Mouse (Mus musculus) kidney, postnatal 36 days (tissue): ENCODE measurements around the gene Camk2b.
"Not testable (repeated sequence)": the region's sequence is repeated elsewhere in the genome, so short reads cannot be mapped to it uniquely, and the experiment has no call there.

Experiments used
- DNase-seq, 2 experiments: peaks; one replicate each; pipeline ENCODE4 v3.0.0; 2021 to 2022; ENCODE audit warnings: mixed read lengths in 2 of 2

The Camk2b gene

DNA sequence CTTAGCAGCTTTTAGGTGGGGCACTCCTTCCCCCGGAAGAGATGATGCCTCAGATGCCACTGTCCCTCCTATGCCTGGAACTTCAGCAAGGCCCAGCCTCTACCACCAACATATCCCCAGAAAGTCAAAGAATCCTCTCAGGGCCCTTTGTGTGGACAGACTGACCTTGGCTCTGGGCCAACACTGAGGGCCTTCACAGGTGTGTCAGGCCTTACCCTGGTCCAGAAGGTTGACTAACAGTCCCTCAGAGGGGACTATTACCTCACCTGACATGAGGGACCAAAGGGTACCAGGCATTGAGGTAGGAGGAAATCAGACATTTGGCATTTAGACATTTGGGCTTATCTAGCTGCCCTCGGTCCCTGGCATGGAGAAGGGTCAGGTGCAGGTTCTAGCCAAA is 86.1 kb downstream of the Camk2b start:
- no peak for DNase-seq

DNA sequence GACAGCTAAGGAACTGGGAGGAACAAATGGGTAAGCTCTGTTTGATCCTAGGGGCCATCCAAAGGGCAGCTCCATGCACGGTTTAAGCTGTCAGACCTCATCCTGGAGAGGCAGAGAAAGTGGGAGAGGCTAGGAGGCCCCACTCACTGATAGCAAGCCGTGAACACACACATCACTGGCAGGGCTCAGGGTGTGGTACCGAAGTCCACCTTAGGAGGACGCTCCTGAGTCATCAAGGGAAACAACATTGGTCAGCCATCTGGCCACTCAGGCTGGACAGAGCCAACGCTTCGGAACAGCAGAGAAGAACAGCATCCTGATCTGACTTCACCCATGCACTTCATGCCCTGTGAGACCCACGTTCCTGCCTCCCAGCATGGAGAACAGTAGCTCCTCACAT is 87.1 kb downstream of the Camk2b start:
- DNase-seq, result no peak

DNA sequence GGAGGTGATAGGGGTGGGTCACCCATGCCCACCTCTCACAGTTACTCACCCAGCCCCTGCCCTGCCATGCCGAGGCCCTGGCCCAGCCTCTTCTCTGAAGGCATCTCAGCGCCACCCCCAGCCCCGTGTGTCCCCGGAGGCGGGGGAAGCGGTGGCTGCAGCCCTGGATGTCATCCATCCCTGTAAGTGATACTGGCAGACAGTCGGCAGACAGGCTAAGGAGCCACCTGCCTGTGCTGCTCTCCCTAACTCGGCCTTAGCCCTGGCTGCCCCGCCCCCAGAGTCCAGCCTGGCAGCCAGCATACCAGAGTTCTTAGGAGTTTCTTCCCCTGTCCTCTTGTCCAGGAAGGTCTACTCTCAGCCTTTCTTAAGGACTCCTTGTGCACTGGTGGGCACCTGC is 90.1 kb downstream of the Camk2b start:
- DNase-seq, result peak; percentile 9 to 36

DNA sequence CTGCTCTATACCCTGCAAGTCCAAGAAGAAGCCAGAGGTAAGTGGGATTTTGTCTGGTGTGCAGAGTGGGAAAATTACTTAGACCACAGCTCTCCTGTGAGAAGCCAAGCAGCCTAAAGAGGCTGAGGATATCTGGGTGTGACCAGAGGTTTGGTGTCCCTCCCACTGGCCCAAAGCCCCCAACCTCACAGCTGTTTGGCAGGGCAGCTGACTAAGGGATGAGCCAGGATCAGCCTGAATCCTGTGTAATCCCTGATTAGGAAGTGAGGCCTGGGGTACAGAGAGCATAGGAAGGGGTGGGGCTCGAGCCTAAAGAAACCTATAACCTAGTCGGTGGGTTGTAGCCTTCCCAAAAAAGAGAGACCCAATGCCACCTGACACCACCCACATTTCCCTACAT is 91.1 kb downstream of the Camk2b start:
- DNase-seq, result no peak

DNA sequence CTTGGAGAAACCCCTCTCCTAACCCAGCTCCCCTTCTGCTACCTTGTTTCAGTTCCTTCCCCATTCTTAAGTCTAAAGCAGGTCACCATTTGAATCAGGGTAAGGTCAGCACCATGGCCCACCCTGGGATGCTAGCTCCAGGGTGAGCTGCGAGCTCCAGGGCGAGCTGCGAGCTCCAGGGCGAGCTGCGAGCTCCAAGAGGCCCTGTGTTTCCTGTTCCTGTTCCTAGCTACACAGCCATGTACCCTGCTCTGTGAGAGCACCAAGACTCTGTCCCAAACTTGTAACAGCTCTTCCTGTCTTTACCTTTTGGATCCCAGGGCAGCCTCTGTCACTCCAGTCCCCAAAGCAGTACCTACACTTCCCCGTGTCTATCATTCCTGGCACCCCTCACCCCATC is 92.1 kb downstream of the Camk2b start:
- no peak for DNase-seq

DNA sequence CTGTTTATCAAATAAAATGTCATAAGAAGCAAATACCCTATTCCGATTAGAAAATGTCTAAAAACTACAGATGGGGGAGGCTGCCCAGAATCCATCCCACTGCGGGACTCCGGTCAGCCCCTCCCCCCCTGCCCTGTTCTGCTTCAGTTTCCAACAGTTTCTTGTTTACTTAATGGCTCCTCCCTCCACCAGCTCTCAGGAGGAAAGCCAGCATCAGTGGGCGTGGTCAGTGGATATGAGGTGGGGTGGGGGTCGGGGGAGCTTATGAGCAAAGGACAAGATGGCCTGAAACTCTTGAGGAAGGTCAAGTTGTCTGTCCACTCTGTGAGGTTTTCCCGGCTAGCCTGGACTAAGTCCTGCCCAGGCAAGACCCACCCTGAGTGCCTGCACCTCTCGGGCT is 93.0 kb downstream of the Camk2b start:
- no peak for DNase-seq

DNA sequence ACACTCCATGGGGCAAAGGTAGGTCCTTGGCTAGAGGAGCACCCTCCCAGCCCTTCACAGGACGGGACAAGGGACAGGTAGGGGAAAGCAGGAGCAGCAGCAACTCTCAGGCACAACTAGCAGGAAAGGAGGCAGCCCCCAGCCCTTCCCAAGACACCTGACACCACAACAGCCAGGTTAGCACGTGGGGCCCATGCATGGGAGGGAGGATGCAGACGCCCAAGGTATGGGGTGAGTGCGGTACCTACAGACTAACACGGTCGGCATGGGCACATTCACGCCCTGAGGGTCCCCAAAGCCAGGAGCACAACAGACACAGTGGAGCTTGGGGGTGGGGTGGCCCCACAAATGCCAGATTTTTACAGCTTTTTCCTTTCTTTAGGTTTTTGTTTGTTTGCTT is 95.0 kb downstream of the Camk2b start:
- DNase-seq, result no peak

DNA sequence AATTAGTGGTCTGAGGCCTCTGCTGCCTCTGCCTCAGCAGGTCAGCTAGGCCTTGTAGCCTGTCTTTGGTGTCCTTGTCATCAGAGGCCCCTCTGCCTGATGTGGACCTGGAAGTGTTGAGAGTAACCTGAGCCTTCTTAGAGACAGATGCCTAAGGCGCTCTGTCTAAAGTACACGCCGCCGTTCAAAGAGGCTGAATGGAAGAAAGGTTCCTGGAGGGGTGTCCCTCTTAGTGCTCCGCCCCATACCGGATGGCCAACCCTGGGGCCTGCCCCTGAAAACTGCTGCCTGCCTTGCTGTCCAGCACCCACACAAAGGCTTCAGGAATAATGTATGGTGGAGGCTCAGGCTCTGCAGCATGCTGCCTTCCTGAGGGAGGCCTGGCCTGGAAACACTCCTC is 97.9 kb downstream of the Camk2b start:
- DNase-seq, result no peak

DNA sequence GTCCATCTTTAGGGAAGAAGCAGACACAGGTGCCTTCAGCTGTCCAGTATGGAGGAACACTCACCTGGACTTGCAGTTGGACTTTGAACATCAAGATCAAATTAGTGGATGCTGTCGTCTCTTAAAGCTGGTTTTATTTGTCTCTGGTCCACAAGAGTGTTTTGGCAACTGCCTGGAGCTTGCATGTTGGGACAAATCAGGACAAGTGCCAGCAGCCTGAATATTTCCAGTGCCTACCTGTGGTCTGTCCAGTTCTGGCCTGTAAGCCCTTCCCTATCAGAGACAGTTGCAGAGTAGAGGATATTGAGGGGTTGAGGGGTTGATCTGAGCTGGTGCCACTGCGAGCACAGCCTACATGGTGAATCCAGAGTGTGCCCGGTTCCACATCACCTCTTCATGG is 99.4 kb downstream of the Camk2b start:
- no peak for DNase-seq

DNA sequence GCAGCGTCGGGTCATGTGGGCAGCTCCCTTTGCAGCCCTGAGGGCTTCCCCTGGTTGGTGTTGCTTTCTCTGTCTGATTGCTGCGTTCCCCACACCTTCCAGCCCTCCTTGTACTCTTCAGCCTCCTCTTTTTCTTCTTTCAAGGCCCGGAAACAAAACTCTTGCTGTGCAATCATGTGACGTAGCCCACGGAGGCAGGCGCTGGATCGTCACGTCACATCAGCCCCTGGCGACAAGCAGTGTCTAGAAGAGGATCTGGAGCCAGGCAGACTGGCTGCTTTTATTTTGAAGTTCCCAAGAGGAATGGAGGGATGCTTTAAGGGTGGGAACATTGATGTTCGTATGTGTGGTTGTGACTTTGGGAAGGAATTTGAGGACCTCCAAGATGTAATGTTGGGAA is 100.3 kb downstream of the Camk2b start:
- no peak for DNase-seq

DNA sequence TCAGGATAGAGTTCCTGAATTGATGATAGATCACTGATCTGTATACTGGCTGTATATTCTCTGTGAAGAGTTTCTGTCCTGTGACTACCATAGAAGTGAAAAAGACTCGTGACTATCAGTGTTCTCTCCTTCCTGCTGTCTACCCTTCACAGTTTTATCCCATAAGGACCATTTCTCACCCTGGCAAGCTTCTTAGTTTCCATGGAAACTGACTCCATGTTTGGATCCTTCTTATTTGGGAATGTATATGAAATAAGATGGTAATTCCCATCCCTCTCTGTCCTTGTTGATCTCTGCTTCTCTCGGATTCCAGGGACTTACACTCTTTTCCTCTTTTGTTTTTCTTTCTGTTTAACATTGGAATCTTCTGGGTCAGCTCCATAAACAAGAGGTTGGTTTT is 106.1 kb downstream of the Camk2b start:
- no peak for DNase-seq

DNA sequence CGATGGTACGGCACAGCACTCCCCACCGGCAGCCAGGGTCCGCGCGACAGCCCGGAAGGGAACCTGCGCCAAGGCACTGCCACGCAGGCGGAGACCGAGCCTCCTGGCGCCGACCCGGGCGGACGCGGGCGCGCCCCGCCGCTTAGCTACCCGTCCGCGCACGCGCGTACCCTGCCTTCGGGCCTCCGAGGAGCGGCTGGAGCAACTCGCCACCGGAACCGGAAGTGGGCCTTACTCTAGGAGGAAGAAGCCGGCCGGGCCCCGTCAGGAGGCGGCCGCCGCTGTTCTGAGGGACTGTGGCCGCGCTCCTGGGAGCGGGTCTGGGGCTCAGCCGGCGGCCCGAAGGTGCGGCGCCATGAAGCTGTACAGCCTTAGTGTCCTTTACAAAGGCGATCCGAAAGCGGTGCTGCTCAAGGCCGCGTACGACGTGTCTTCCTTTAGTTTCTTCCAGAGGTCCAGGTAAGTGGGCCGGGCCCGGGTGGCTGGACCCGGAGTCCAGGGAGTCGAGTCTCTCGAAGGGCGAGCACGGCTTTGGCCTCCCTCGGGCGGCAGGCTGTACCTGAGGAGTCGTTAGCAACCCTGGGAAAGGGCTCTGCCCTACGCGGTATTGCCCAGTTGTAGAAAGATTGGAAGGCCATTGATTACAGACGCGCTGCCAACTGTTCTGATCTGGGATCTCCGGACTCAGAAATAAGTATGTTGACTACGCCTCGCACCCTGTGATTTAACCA is 110.5 kb downstream of the Camk2b start, which contains the start of gene Ykt6:
Ykt6 (plus strand) TSS at position 148 of the 731 bp plus-strand sequence.
- DNase-seq, result peak; percentile 98 to 99

DNA sequence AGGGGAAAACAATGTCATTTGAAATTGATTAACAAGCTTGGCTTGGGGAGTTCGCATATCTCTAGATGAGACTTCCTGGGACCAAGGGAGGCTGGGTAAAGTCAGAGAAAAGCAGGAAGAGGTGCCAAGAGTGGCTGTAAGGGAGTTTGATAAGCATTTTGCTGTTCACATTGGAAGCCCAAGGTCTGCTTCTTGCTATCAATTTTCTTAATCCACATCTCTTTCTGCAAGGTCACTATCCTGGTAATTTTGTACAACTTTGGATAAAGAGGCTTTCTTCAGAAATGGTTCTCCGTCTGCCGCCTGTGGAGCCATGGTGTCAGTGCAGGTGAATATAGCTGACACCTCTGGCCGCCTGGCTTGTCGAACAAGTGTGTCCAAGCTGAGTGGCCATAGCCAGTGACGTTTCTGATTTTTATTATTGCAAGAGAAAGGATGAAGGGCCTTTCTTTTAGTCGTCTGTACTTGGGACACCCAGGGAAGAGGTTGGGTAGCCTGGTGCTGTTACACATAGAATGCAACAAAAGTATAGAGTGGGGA is 111.1 kb downstream of the Camk2b start:
- DNase-seq, result peak; percentile 49 to 69

DNA sequence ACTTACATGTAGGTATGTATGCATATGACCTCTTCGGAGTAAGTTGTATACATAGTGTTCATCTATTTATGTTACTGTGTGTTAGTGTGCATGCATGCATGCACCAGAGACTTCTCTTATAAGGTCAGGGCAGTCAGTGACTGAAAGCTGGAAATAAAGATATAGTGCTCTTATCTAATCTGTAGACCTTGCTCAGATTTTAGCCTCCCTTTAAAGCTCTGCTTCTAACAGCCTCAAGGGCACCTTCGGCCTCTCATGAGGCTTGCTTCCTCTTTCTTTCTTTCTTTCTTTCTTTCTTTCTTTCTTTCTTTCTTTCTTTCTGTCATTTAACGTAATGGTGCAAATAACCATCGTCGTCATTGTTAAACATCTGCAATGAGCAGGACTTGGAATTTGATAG is 111.7 kb downstream of the Camk2b start:
- DNase-seq, result no peak

DNA sequence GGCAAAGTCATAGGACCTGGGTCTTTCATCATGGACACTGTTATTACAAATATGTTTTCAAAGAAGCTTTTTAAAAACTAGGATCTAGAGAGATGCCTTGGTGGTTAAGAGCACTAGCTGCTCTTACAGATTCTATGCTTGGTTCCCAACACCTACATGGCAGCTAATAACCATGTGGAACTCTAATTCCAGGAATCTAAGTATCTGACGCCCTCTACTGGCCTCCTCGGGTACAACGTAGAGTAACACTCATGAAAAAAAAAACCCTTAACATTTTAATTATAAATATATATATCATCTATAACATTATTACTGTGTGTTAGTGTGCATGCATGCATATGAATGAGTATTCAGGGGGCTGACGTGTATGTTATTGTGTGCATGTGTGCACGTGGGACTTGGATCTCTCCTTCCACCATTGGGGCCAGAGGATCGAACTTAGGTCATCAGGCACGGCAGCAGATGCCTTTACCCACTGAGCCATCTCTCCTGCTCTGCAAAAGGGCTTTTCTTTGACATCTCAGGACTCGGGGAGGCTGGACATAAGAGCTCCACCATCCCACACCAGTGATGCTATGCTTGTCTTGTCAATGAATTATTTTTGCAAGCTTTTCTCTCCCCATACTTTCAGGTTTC is 112.9 kb downstream of the Camk2b start:
- peak; percentile 18 to 62 for DNase-seq

DNA sequence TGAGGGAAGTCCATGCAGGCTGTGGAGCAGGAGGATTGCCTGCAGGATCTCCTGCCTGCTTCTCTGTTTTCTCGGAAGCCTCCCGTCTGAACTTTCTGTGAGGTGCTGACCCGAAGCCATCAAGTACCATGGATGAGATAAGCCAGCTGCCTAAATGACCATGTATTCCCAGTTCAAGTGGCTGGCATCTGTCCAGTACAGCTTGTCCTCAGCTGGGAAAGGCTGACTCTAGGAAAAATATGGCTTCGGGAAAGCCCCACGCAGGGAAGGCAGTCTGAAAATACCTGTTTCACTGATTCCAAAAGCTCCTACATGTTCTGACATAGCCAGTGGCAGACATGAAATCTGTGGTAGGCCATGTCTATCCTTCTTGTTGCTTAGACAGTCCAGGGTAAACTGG is 113.7 kb downstream of the Camk2b start:
- peak; percentile 71 to 72 for DNase-seq

DNA sequence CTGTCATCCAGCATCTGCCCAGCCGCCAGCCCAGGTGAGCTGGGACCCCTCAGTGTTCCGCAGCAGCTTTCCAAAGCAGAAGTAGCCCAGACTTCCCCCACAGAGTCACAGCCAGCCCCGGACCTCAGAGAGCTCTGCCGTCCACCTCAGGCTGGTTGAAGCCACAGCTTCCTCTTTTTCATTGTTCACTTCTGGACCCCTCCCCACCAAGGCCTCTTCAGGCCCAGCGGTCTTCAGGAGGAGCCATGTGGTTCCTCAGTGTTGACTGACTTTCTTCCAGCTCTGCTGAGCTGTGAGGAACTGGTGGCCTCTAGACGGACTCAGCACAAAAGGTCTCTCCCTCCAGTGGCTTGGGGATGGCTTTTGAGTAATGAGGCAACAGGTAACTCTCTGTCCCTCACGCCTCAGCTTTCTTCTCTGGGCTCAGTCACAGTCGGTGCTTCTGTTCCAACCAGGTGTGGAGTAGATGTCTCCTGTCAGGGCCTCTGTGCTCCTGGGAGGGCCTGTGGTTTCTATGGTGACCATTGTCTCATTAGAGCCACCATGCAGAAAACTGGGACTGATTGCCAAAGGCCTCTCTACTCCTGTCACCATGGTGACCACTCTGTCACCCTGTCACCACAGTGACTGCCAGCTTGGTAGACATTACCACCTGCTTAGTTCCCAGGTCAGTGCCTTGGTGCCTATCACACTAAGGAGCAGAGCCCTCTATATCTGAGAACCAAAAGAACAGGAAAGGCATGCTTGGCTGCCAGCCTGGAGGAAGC is 116.4 kb downstream of the Camk2b start, which contains the start of gene Gck:
Gck (minus strand) TSS at position 496 of the 767 bp plus-strand sequence.
- DNase-seq, result no peak

DNA sequence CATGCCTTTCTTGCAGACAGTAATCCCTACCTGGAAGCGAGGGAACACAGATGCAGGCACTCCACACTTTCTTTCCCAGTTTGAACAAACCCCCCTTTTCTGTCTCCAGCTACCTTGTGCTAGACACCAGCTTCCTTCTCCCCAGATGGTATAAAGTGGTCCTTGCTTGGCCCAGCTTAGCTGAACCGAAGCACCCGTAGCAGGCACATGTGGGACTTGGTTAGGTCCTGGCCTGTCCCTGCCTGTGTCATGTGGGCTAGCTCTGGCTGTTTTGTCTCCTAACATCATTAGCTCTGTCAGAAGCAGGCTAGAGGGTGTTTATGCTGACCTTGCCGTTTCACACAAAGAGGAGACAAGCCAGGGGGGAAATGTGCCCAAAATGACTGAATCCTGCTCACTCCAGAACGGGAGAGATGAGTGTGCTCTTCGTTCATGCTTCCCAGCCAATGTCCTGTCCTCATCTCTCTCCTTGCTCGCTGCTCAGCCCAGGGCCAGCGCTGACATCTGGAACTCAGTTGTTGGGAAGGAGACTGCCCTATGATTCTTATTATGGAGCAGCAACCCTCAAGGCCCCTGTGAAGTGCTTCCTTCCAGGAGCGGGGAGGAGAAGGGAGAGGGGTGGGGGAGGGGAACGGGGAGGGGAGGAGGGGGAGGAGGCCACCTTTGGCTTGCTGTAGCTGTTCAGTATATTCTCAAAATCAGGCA is 117.5 kb downstream of the Camk2b start:
- DNase-seq, result no peak

DNA sequence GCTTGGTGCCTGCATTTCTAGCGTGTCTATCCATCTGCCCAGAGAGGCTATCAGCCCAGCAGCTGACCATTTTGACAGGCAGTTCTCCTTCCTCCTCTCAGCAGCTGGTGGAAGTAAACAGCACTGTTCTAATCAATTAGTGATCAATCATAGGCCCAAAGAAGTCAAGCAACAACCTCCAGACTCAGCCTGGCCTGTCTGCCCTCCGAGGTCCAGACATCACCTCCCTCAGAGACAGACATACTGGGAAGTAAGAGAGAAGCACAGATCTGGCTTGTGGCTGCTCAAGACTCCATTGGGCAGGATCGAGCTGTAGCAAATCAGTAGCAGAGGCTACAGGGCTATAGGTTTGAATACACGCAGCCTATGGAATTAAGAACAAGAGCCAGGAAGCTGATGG is 118.4 kb downstream of the Camk2b start:
- DNase-seq, result no peak

DNA sequence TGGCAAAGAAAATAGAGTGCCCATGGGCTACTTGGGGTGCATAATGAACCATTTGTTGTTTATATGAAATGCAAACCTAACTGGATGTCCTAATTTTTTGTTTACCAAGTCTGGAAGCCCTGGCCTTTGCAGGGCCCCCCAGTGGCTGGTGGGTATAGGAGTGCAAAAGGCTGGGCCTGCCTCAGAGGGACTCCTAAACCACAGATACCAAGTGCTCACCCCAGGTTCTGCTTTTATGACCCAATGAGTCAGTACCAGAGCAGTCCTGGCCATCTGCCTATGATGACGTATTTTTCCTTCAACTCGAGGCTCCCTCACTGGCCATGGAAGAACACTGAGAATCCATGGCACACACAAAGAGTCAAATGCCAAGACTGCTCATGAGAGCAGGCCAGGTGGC is 121.1 kb downstream of the Camk2b start:
- no peak for DNase-seq

DNA sequence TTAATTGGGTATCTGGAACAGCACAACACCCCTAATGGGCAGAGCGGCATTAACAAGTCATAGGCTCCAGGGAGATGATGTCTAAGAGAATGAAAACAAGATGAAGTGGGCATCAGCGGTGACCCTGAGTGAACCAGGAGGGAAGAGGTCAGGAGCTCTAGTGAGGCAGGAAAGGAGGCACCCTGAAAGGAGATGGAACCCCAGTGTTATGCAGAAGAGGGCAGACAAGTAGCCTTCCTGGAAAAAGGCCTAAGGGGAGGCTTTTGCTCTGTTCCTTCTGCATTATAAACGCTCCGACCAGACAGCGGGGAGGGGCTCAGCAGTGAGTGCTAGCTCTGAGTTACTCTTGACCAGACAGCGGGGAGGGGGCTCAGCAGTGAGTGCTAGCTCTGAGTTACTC is 123.2 kb downstream of the Camk2b start:
- no peak for DNase-seq

DNA sequence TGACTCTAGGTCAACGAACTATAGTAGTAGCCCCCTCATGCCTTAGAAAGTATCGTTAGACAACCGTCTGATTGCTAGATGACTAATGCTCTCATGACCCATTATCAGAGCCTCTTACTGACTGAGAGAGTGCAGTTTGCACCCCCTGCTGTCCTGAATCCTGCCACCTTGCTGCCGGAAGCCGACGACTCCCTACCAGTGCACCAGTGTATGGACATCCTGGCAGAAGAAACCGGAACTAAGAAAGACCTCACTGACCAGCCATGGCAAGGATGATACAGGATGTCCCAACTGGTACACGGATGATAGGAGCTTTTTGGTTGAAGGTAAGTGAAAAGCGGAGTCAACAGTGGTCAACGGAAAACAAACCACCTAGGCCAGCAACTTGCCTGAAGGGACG is 131.6 kb downstream of the Camk2b start:
- not testable (repeated sequence) for DNase-seq

DNA sequence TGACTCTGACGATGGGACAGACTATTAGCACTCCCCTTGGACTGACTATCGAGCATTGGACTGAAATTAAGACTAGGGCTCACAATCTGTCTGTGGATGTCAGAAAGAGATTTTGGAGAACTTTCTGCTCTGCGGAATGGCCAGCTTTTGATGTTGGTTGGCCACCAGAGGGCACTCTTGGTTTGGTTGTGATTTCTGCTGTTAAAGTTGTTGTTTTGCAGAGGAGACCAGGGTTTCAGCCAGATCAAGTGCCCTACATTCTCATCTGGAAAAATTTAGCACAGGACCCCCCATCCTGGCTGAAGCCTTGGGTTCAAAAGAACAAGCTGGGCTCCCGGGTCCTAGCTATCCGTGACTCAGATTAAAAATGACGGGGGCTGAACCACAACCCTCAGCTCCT is 134.2 kb downstream of the Camk2b start:
- peak in 1 of 2 experiments; percentile 65 for DNase-seq
